Mouse (Mus musculus) MEL (cell line): ENCODE measurements around the gene Tmem186. TPM values are rescaled to one million over a fixed set of nuclear protein-coding genes. Genes with fewer than 3 reads are reported as not detected.
A peak's percentile ranks its signal among the peaks of the same experiment; 100 is the strongest.

ENCODE experiments used
- DNase-seq: peaks from one replicate; pipeline ENCODE4 v3.0.0; 2011; ENCODE audit warnings: low read depth, low spot score
- H3K27ac ChIP-seq: 2 replicates; pipeline ENCODE4 v1.5.1; 2012; ENCODE audit warnings: low read depth, mild to moderate bottlenecking, control low read depth, low read length, moderate library complexity; ENCODE audit not compliant: control insufficient read depth
- H3K27me3 ChIP-seq, 2 experiments: fragments of 150-350 bp in 1 of 2; sonication (generic) in 1 of 2; 2 replicates each; pipeline ENCODE4 v1.6.1; 2012; ENCODE audit warnings: low read length in 2 of 2, mild to moderate bottlenecking in 2 of 2, improper control_type of control experiment in 1 of 2, moderate library complexity in 1 of 2; ENCODE audit not compliant: insufficient read depth in 2 of 2, control insufficient read depth in 1 of 2
- H3K36me3 ChIP-seq, 2 experiments: 2 replicates each; pipeline ENCODE4 v1.6.1; 2012 to 2014; ENCODE audit warnings: low read length in 2 of 2, improper control_type of control experiment in 1 of 2, inconsistent platforms in 1 of 2, mild to moderate bottlenecking in 1 of 2; ENCODE audit not compliant: insufficient read depth in 2 of 2, control insufficient read depth in 1 of 2
- H3K4me1 ChIP-seq, 2 experiments: fragments of 150-350 bp in 1 of 2; sonication (generic) in 1 of 2; 2 replicates each; pipeline ENCODE4 v1.6.1; 2012; ENCODE audit warnings: low read length in 2 of 2, improper control_type of control experiment in 1 of 2, mild to moderate bottlenecking in 1 of 2; ENCODE audit not compliant: insufficient read depth in 2 of 2, control insufficient read depth in 1 of 2
- H3K4me3 ChIP-seq, 2 experiments: fragments of 150-350 bp in 1 of 2; sonication (generic) in 1 of 2; 2 replicates each; pipeline ENCODE4 v1.5.1; 2012; ENCODE audit warnings: low read depth in 2 of 2, low read length in 2 of 2, mild to moderate bottlenecking in 2 of 2, moderate library complexity in 2 of 2, control low read depth in 1 of 2, improper control_type of control experiment in 1 of 2; ENCODE audit not compliant: control insufficient read depth in 1 of 2, insufficient read depth in 1 of 2
- H3K79me2 ChIP-seq: 2 replicates; pipeline ENCODE4 v1.6.1; 2012; ENCODE audit warnings: mild to moderate bottlenecking, low read length, moderate library complexity; ENCODE audit not compliant: control insufficient read depth, poor library complexity, insufficient read depth
- H3K9ac ChIP-seq: 2 replicates; pipeline ENCODE4 v1.6.1; 2012; ENCODE audit warnings: low read depth, mild to moderate bottlenecking, control low read depth, low read length, moderate library complexity; ENCODE audit not compliant: control insufficient read depth, poor library complexity, severe bottlenecking
- H3K9me3 ChIP-seq: fragments of 150-350 bp; sonication (generic); replicated peaks from 2 replicates; pipeline ENCODE4 v1.6.1; 2012; ENCODE audit warnings: mild to moderate bottlenecking, low read length, improper control_type of control experiment, moderate library complexity; ENCODE audit not compliant: insufficient read depth
- CHD2 ChIP-seq: IDR thresholded peaks from 2 replicates; pipeline ENCODE4 v1.6.1; 2011; ENCODE audit warnings: low read length, improper control_type of control experiment
- CTCF ChIP-seq, 3 experiments: IDR thresholded peaks in 2 of 3; conservative IDR thresholded peaks in 1 of 3; 2 replicates each; pipeline ENCODE4 v1.5.1; 2011 to 2012; ENCODE audit warnings: low read length in 3 of 3, low read depth in 2 of 3, mild to moderate bottlenecking in 2 of 3, improper control_type of control experiment in 1 of 3, inconsistent platforms in 1 of 3, mixed read lengths in 1 of 3, moderate library complexity in 1 of 3; ENCODE audit not compliant: control insufficient read depth in 1 of 3, insufficient read depth in 1 of 3, poor library complexity in 1 of 3, severe bottlenecking in 1 of 3
- EP300 ChIP-seq, 2 experiments: IDR thresholded peaks; 2 replicates each; pipeline ENCODE4 v1.6.1; 2011; ENCODE audit warnings: improper control_type of control experiment in 2 of 2, low read length in 2 of 2, low read depth in 1 of 2, mild to moderate bottlenecking in 1 of 2
- ETS1 ChIP-seq: IDR thresholded peaks from 2 replicates; pipeline ENCODE4 v1.6.1; 2012; ENCODE audit warnings: low read depth, mild to moderate bottlenecking, inconsistent platforms, low read length, improper control_type of control experiment, moderate library complexity
- GATA1 ChIP-seq: IDR thresholded peaks from 2 replicates; pipeline ENCODE4 v1.6.1; 2011; ENCODE audit warnings: low read depth, low read length, improper control_type of control experiment
- HCFC1 ChIP-seq: IDR thresholded peaks from 2 replicates; pipeline ENCODE4 v1.6.1; 2012; ENCODE audit warnings: low read depth, mild to moderate bottlenecking, inconsistent platforms, low read length, improper control_type of control experiment, moderate library complexity
- KAT2A ChIP-seq: conservative IDR thresholded peaks from 2 replicates; pipeline ENCODE4 v1.6.1; 2012; ENCODE audit warnings: low read depth, low read length, improper control_type of control experiment, inconsistent platforms
- MAX ChIP-seq: IDR thresholded peaks from 2 replicates; pipeline ENCODE4 v1.6.1; 2011; ENCODE audit warnings: low read length, improper control_type of control experiment
- MEF2A ChIP-seq: IDR thresholded peaks from 2 replicates; pipeline ENCODE4 v1.6.1; 2014; ENCODE audit warnings: low read depth, mild to moderate bottlenecking, inconsistent platforms, low read length, improper control_type of control experiment; ENCODE audit not compliant: poor library complexity, insufficient replicate concordance, severe bottlenecking; ENCODE audit errors: extremely low read depth
- MYB ChIP-seq: IDR thresholded peaks from 2 replicates; pipeline ENCODE4 v1.6.1; 2011; ENCODE audit warnings: mild to moderate bottlenecking, low read depth, low read length, improper control_type of control experiment
- NRF1 ChIP-seq: IDR thresholded peaks from 2 replicates; pipeline ENCODE4 v1.6.1; 2014; ENCODE audit warnings: low read depth, mild to moderate bottlenecking, inconsistent platforms, low read length, improper control_type of control experiment, moderate library complexity; ENCODE audit not compliant: poor library complexity, insufficient read depth, severe bottlenecking
- POLR2AphosphoS2 ChIP-seq: IDR thresholded peaks from 2 replicates; pipeline ENCODE4 v1.6.1; 2011; ENCODE audit warnings: low read length, improper control_type of control experiment
- POLR2AphosphoS5 ChIP-seq: IDR thresholded peaks from 2 replicates; pipeline ENCODE4 v1.6.1; 2012; ENCODE audit warnings: low read depth, borderline replicate concordance, mild to moderate bottlenecking, inconsistent platforms, low read length, moderate library complexity, mixed read lengths
- RCOR1 ChIP-seq: IDR thresholded peaks from 2 replicates; pipeline ENCODE4 v1.6.1; 2012; ENCODE audit warnings: low read depth, mild to moderate bottlenecking, inconsistent platforms, low read length, improper control_type of control experiment
- SIN3A ChIP-seq: IDR thresholded peaks from 2 replicates; pipeline ENCODE4 v1.6.1; 2012; ENCODE audit warnings: low read length, improper control_type of control experiment, inconsistent platforms
- SMC3 ChIP-seq: IDR thresholded peaks from 2 replicates; pipeline ENCODE4 v1.6.1; 2011; ENCODE audit warnings: low read depth, low read length, improper control_type of control experiment
- TAL1 ChIP-seq: IDR thresholded peaks from 2 replicates; pipeline ENCODE4 v1.6.1; 2012; ENCODE audit warnings: mild to moderate bottlenecking, inconsistent platforms, low read length, moderate library complexity, mixed read lengths
- USF1 ChIP-seq: IDR thresholded peaks from 2 replicates; pipeline ENCODE4 v1.6.1; 2014; ENCODE audit warnings: low read depth, mild to moderate bottlenecking, inconsistent platforms, low read length, improper control_type of control experiment, moderate library complexity
- ZC3H11A ChIP-seq: IDR thresholded peaks from 2 replicates; pipeline ENCODE4 v1.6.1; 2012; ENCODE audit warnings: low read depth, mild to moderate bottlenecking, inconsistent platforms, low read length, improper control_type of control experiment
- ZKSCAN1 ChIP-seq: IDR thresholded peaks from 2 replicates; pipeline ENCODE4 v1.6.1; 2012; ENCODE audit warnings: low read depth, mild to moderate bottlenecking, inconsistent platforms, low read length, improper control_type of control experiment, moderate library complexity
- ZMIZ1 ChIP-seq: IDR thresholded peaks from 2 replicates; pipeline ENCODE4 v1.6.1; 2012; ENCODE audit warnings: low read depth, mild to moderate bottlenecking, inconsistent platforms, low read length, improper control_type of control experiment, moderate library complexity
- ZNF384 ChIP-seq: IDR thresholded peaks from 2 replicates; pipeline ENCODE4 v1.6.1; 2012; ENCODE audit warnings: low read depth, mild to moderate bottlenecking, inconsistent platforms, low read length, improper control_type of control experiment
- polyA plus RNA-seq, 2 experiments: library from polyadenylated mRNA; stranded (reverse) in 1 of 2; unstranded in 1 of 2; fragments of >175 nt in 1 of 2; fragments of >200 nt in 1 of 2; gene quantifications; 2 replicates each; pipeline versions ENCODE4 v1.2.1 to v1.2.4; 2012; ENCODE audit warnings: low replicate concordance in 2 of 2, low read depth in 1 of 2; ENCODE audit not compliant: insufficient read length in 2 of 2, insufficient read depth in 1 of 2, missing spikeins in 1 of 2
- total RNA-seq: library from RNA; depleted of rRNA; stranded (reverse); fragments of 300-350 nt; gene quantifications from 2 replicates; pipeline ENCODE4 v1.2.3, GENCODE M21; 2012

Tmem186 gene
- total and polyA plus RNA-seq, 3 experiments, result 18.9 to 99.9 (median 22.5) TPM

DNA sequence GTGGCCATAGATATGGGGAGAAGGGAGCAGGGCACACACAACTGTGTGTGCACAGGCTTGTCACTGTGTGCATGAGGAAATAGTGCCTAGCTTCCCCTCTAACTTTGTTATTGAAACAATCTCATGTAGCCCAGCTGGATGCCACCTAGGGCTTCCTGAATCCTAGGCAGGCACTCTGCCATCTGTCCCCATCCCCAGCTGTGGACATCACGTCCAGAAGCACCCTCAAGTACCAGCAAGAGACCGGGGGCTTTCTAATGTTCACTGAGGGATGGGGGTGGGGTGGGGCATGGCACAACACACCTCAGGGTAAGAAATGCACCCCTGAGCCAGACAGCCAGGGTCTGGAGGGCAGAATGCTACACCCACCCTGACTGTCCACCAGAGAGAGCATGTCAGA is 30.9 kb upstream of the Tmem186 start:
- no peaks in the 10 kb centered on the region for H3K27me3 ChIP-seq
- peaks cover 6 to 30% of the 10 kb centered on the region in 2 experiments for H3K4me1 ChIP-seq

GRCm38 (mm10) chr16:8667814-8668213 is 30.3 kb upstream of the Tmem186 start:
- DNase-seq, result no peak
- no peaks in the 10 kb centered on the region; the same call in none of the 2 replicates for H3K79me2 ChIP-seq
- no peak overlapping the region for H3K4me3 ChIP-seq
- H3K36me3 ChIP-seq, result peaks cover 0 to 10% of the 10 kb centered on the region in 2 experiments; a peak in 2 of 4 replicates
- no peaks in the 10 kb centered on the region for H3K27me3 ChIP-seq
- no peak overlapping the region for H3K9ac ChIP-seq
- TF ChIP-seq USF1, result no peak
- TF ChIP-seq ZKSCAN1, result no peak
- TF ChIP-seq MAX, result no peak
- no peak for TF ChIP-seq ETS1
- no peak for TF ChIP-seq POLR2AphosphoS5
- no peak overlapping the region for H3K27ac ChIP-seq
- H3K9me3 ChIP-seq, result no peaks in the 10 kb centered on the region
- peaks cover 6 to 25% of the 10 kb centered on the region in 2 experiments for H3K4me1 ChIP-seq

More for the DNA sequence above, 30.9 kb upstream of the Tmem186 start:
- Histone ChIP-seq H3K4me3 (no peak overlapping the region), H3K36me3 (peaks cover 0 to 15% of the 10 kb centered on the region in 2 experiments; a peak in 2 of 4 replicates), H3K79me2 (no peaks in the 10 kb centered on the region; the same call in none of the 2 replicates), H3K27ac (no peak overlapping the region), H3K9ac (no peak overlapping the region)
- no peak for DNase-seq
- no peak for TF ChIP-seq ZMIZ1
- TF ChIP-seq MYB, result no peak
- TF ChIP-seq ZNF384, result no peak
- no peak for TF ChIP-seq USF1
- TF ChIP-seq GATA1, result no peak
- TF ChIP-seq SMC3, result no peak
- TF ChIP-seq KAT2A, result no peak
- TF ChIP-seq, all 39 proteins: peak for 0
- H3K9me3 ChIP-seq, result no peaks in the 10 kb centered on the region

- Histone ChIP-seq H3K36me3 (peaks cover 0 to 10% of the 10 kb centered on the region in 2 experiments; a peak in 3 of 4 replicates), H3K4me3 (no peak overlapping the region), H3K9ac (peak overlapping the region; percentile 23)
Measured at GRCm38 (mm10) chr16:8667261-8667660, 29.7 kb upstream of the Tmem186 start.

More at GRCm38 (mm10) chr16:8667261-8667660, 29.7 kb upstream of the Tmem186 start:
- DNase-seq, result no peak
- peaks cover 6 to 22% of the 10 kb centered on the region in 2 experiments for H3K4me1 ChIP-seq
- H3K9me3 ChIP-seq, result no peaks in the 10 kb centered on the region
- TF ChIP-seq MEF2A (no peak), SIN3A (no peak), POLR2AphosphoS2 (no peak), EP300 (IDR thresholded peaks at IDR 0.05; ENCODE audit: low read depth in 1 of 2, low read length in 2 of 2) (no peak), RCOR1 (no peak), CHD2 (no peak), HCFC1 (no peak), NRF1 (no peak), TAL1 (no peak), CTCF (IDR thresholded peaks at IDR 0.05 in 2 of 3, conservative IDR thresholded peaks at IDR 0.05 in 1 of 3; ENCODE audit: control insufficient read depth in 1 of 3, insufficient read depth in 1 of 3, low read depth in 2 of 3, low read length in 3 of 3, poor library complexity in 1 of 3, severe bottlenecking in 1 of 3) (no peak), ZC3H11A (no peak)
- TF ChIP-seq, all 39 proteins: peak for 0
- Histone ChIP-seq H3K79me2 (no peaks in the 10 kb centered on the region; the same call in none of the 2 replicates), H3K27me3 (no peaks in the 10 kb centered on the region), H3K27ac (peak overlapping the region; percentile 52)
